Comparison of ENCODE assay signal across 17 mouse cellular contexts in the genomic region with DNA sequence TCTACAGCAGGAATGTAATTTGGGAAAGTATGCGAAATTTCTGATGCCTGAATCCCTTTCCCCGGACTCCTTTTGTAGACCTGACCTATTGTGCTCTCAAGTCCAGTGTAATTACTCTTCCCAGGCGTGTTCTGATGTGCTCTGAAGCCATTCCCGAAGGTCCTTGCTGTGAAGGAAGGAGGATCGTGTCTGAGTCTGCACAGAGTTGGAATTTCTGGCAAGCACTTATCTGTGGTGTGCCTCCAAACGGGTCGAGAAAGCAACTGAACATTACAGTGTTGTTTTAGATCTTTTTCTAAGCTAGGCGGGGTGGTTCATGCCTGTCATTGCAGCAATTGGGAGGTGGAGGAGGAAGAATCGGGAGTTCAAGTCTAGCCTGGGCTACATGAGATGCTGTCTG.
"Had no signal": no experiment of that assay in that cellular context is flagged by ENCODE, and none has a peak within 500 bp of the region (broad histone marks: within the 10 kb centered on the region; RNA-seq: fewer than 3 reads in every experiment).

No protein-coding gene starts in this region.

- DNase-seq: kidney, adult 9 months; kidney, postnatal 36 days; layer of hippocampus, adult 9-11 months; layer of hippocampus, postnatal 36 days; liver; liver, embryonic 13.5 days; liver, postnatal 0 days; right cerebral cortex, adult 18-20 months; right cerebral cortex, postnatal 25 days; thymus, adult 18-20 months; thymus, postnatal 14 days had no signal

- H3K36me3 ChIP-seq: limb, embryonic 12.5 days; liver, embryonic 13.5 days; midbrain, embryonic 15.5 days; neural tube, embryonic 12.5 days had no signal

- H3K9me3 ChIP-seq: limb, embryonic 12.5 days; liver, embryonic 13.5 days; megakaryocyte, embryonic 14.5 days; midbrain, embryonic 15.5 days; neural tube, embryonic 12.5 days had no signal

- H3K27ac ChIP-seq: kidney, postnatal 0 days; limb, embryonic 12.5 days; liver, embryonic 13.5 days; macrophage; midbrain, embryonic 15.5 days; neural tube, embryonic 12.5 days had no signal

- H3K27me3 ChIP-seq: limb, embryonic 12.5 days; liver, embryonic 13.5 days; midbrain, embryonic 15.5 days; neural tube, embryonic 12.5 days had no signal

- H3K4me3 ChIP-seq: limb, embryonic 12.5 days; liver, embryonic 13.5 days; megakaryocyte, embryonic 14.5 days; midbrain, embryonic 15.5 days; neural tube, embryonic 12.5 days had no signal

- H3K4me1 ChIP-seq: limb, embryonic 12.5 days; liver, embryonic 13.5 days; megakaryocyte, embryonic 14.5 days; midbrain, embryonic 15.5 days; neural tube, embryonic 12.5 days had no signal
